Mouse (Mus musculus) stomach, postnatal 0 days (tissue): ENCODE data around the gene Rab15.

Experiments used
- CTCF ChIP-seq: IDR thresholded peaks from 2 replicates; pipeline ENCODE4 v1.5.1; 2016; ENCODE audit warnings: antibody characterized with exemption, low read depth, mild to moderate bottlenecking, moderate library complexity
- EP300 ChIP-seq: optimal IDR thresholded peaks from 2 replicates; pipeline ENCODE3; 2016; ENCODE audit warnings: antibody characterized with exemption

- TF ChIP-seq CTCF (no peak), EP300 (no peak)
Observed at GRCm38 (mm10) chr12:76778305-76779083, 44.2 kb downstream of the Rab15 start.
